Mouse (Mus musculus): ENCODE results near the gene Tmem174.

Tmem174 gene

GRCm38 (mm10) chr13:98637145-98637544 is at the start of gene Tmem174:
Gene Tmem174, minus strand, starts transcription at chr13:98637410.
- no peak for DNase-seq (ENCODE audit: low spot score)

GRCm38 (mm10) chr13:98684144-98684900 is 47.1 kb upstream of the Tmem174 start:
- DNase-seq (ENCODE audit: low spot score) = no peak

- DNase-seq (ENCODE audit: low spot score) = no peak
Observed at GRCm38 (mm10) chr13:98683412-98683811, 46.2 kb upstream of the Tmem174 start.

GRCm38 (mm10) chr13:98680470-98681060 is 43.4 kb upstream of the Tmem174 start:
- no peak for DNase-seq (ENCODE audit: low spot score)

GRCm38 (mm10) chr13:98679631-98680041 is 42.4 kb upstream of the Tmem174 start:
- DNase-seq (ENCODE audit: low spot score) = no peak

- no peak for DNase-seq (ENCODE audit: low spot score)
Observed at GRCm38 (mm10) chr13:98679230-98679629, 42.0 kb upstream of the Tmem174 start.

- DNase-seq (ENCODE audit: low spot score) = no peak
Observed at GRCm38 (mm10) chr13:98673922-98674321, 36.7 kb upstream of the Tmem174 start.

GRCm38 (mm10) chr13:98669296-98669695 is 32.1 kb upstream of the Tmem174 start:
- no peak for DNase-seq (ENCODE audit: low spot score)

- DNase-seq (ENCODE audit: low spot score) = no peak
Observed at GRCm38 (mm10) chr13:98667316-98667715, 30.1 kb upstream of the Tmem174 start.

- DNase-seq (ENCODE audit: low spot score) = no peak
Observed at GRCm38 (mm10) chr13:98665240-98665639, 28.0 kb upstream of the Tmem174 start.

GRCm38 (mm10) chr13:98662173-98662675 is 25.0 kb upstream of the Tmem174 start:
- DNase-seq (ENCODE audit: low spot score) = no peak

GRCm38 (mm10) chr13:98656034-98656471 is 18.8 kb upstream of the Tmem174 start:
- DNase-seq (ENCODE audit: low spot score) = no peak

- no peak for DNase-seq (ENCODE audit: low spot score)
Observed at GRCm38 (mm10) chr13:98655346-98655745, 18.1 kb upstream of the Tmem174 start.

GRCm38 (mm10) chr13:98654129-98654939 is 17.1 kb upstream of the Tmem174 start:
- no peak for DNase-seq (ENCODE audit: low spot score)

GRCm38 (mm10) chr13:98652194-98652593 is 15.0 kb upstream of the Tmem174 start:
- DNase-seq (ENCODE audit: low spot score) = no peak

- no peak for DNase-seq (ENCODE audit: low spot score)
Observed at GRCm38 (mm10) chr13:98651228-98651977, 14.2 kb upstream of the Tmem174 start.

- no peak for DNase-seq (ENCODE audit: low spot score)
Observed at GRCm38 (mm10) chr13:98647775-98648568, 10.8 kb upstream of the Tmem174 start.

- DNase-seq (ENCODE audit: low spot score) = no peak
Observed at GRCm38 (mm10) chr13:98638507-98639166, 1.4 kb upstream of the Tmem174 start.

- no peak for DNase-seq (ENCODE audit: low spot score)
Observed at GRCm38 (mm10) chr13:98636571-98636970, 639 bp downstream of the Tmem174 start.

All from c-Kit-positive CD71-positive TER-119-positive erythroid progenitor cells, embryonic 14.5 days (primary cell).